Mouse (Mus musculus) bone marrow macrophage, adult 2 months (primary cell): ENCODE data around the gene Gm20219. TPM values are rescaled to one million over a fixed set of nuclear protein-coding genes. Genes with fewer than 3 reads are reported as not detected.

Experiments used
- H3K27ac ChIP-seq: 2 replicates; pipeline ENCODE4 v1.5.1; 2012; ENCODE audit warnings: low read depth, low read length; ENCODE audit not compliant: insufficient read depth
- H3K4me1 ChIP-seq: 2 replicates; pipeline ENCODE4 v1.6.1; 2012; ENCODE audit warnings: low read length; ENCODE audit not compliant: control insufficient read depth, insufficient read depth
- H3K4me3 ChIP-seq: 2 replicates; pipeline ENCODE4 v1.5.1; 2012; ENCODE audit warnings: mild to moderate bottlenecking, low read length, moderate library complexity; ENCODE audit not compliant: insufficient read depth
- CTCF ChIP-seq: IDR thresholded peaks from 2 replicates; pipeline ENCODE4 v1.5.1; 2012; ENCODE audit warnings: low read depth, mild to moderate bottlenecking, low read length, moderate library complexity
- POLR2A ChIP-seq: IDR thresholded peaks from 2 replicates; pipeline ENCODE4 v1.6.1; 2012; ENCODE audit warnings: mild to moderate bottlenecking, low read depth, low read length, borderline replicate concordance
- polyA plus RNA-seq: library from polyadenylated mRNA; stranded (reverse); fragments of >200 nt; gene quantifications from 2 replicates; pipeline ENCODE4 v1.2.4, GENCODE M21; 2012; ENCODE audit not compliant: missing spikeins, insufficient read depth, insufficient read length

The Gm20219 gene
- polyA plus RNA-seq, 1 experiment: 1.6 TPM

- H3K27ac ChIP-seq: no peak overlapping the region
- 0 out of 2 replicates have a peak, but pooled peaks cover 2% of the 10 kb centered on the region for H3K4me1 ChIP-seq
- H3K4me3 ChIP-seq: no peak overlapping the region
- no peak for TF ChIP-seq CTCF
These were observed 8.2 kb downstream of the Gm20219 start for GRCm38 (mm10) chr17:56545945-56546344.

- H3K27ac ChIP-seq: no peak overlapping the region
- no peaks in the 10 kb centered on the region for H3K4me1 ChIP-seq
- TF ChIP-seq POLR2A: no peak
- no peak overlapping the region for H3K4me3 ChIP-seq
These were observed 9.3 kb downstream of the Gm20219 start for GRCm38 (mm10) chr17:56544699-56545387.

- no peak overlapping the region for H3K27ac ChIP-seq
- no peak overlapping the region for H3K4me3 ChIP-seq
- H3K4me1 ChIP-seq: no peaks in the 10 kb centered on the region
- TF ChIP-seq POLR2A (no peak), CTCF (no peak)
These were observed 10.4 kb downstream of the Gm20219 start for GRCm38 (mm10) chr17:56543684-56544224.

GRCm38 (mm10) chr17:56542736-56543135 lies 11.5 kb downstream of the Gm20219 start:
- Histone ChIP-seq H3K4me3 (no peak overlapping the region), H3K4me1 (no peaks in the 10 kb centered on the region), H3K27ac (no peak overlapping the region)
- TF ChIP-seq CTCF (no peak), POLR2A (no peak)

GRCm38 (mm10) chr17:56540562-56540975 lies 13.6 kb downstream of the Gm20219 start:
- TF ChIP-seq POLR2A: no peak
- no peak for TF ChIP-seq CTCF
- no peak overlapping the region for H3K27ac ChIP-seq
- H3K4me3 ChIP-seq: no peak overlapping the region
- no peaks in the 10 kb centered on the region for H3K4me1 ChIP-seq

- TF ChIP-seq POLR2A (no peak), CTCF (no peak)
These were observed 16.3 kb downstream of the Gm20219 start for GRCm38 (mm10) chr17:56537912-56538311.

GRCm38 (mm10) chr17:56536874-56537273 lies 17.3 kb downstream of the Gm20219 start:
- TF ChIP-seq CTCF (no peak), POLR2A (no peak)
- Histone ChIP-seq H3K4me1 (no peaks in the 10 kb centered on the region), H3K27ac (no peak overlapping the region), H3K4me3 (no peak overlapping the region)

More at GRCm38 (mm10) chr17:56537912-56538311, 16.3 kb downstream of the Gm20219 start:
- no peaks in the 10 kb centered on the region for H3K4me1 ChIP-seq
- H3K27ac ChIP-seq: no peak overlapping the region
- no peak overlapping the region for H3K4me3 ChIP-seq

- no peaks in the 10 kb centered on the region for H3K4me1 ChIP-seq
- no peak overlapping the region for H3K27ac ChIP-seq
- TF ChIP-seq CTCF: no peak
- no peak for TF ChIP-seq POLR2A
- H3K4me3 ChIP-seq: no peak overlapping the region
These were observed 18.0 kb downstream of the Gm20219 start for GRCm38 (mm10) chr17:56536192-56536591.

- Histone ChIP-seq H3K27ac (no peak overlapping the region), H3K4me1 (no peaks in the 10 kb centered on the region)
- TF ChIP-seq POLR2A: no peak
- TF ChIP-seq CTCF: no peak
These were observed 29.2 kb downstream of the Gm20219 start for GRCm38 (mm10) chr17:56524943-56525342.

GRCm38 (mm10) chr17:56522744-56523143 lies 31.4 kb downstream of the Gm20219 start:
- no peak for TF ChIP-seq POLR2A
- TF ChIP-seq CTCF: no peak
- H3K4me3 ChIP-seq: no peak overlapping the region
- no peaks in the 10 kb centered on the region for H3K4me1 ChIP-seq
- H3K27ac ChIP-seq: no peak overlapping the region

More at GRCm38 (mm10) chr17:56524943-56525342, 29.2 kb downstream of the Gm20219 start:
- no peak overlapping the region for H3K4me3 ChIP-seq
